Mouse (Mus musculus) brain, embryonic 14.5 days (tissue): ENCODE data around the gene Gnptab. TPM values are rescaled to one million over a fixed set of nuclear protein-coding genes. Genes with fewer than 3 reads are reported as not detected.

Source experiments
- DNase-seq: peaks from one replicate; pipeline ENCODE4 v3.0.0-alpha.2; 2011; ENCODE audit warnings: low read depth
- CTCF ChIP-seq: fragments of 200-500 bp; IDR thresholded peaks from 2 replicates; pipeline ENCODE4 v1.5.1; 2012; ENCODE audit warnings: inconsistent platforms, mild to moderate bottlenecking, moderate library complexity, borderline replicate concordance; ENCODE audit not compliant: insufficient read depth, insufficient read length; ENCODE audit errors: extremely low read depth
- POLR2A ChIP-seq: fragments of 200-500 bp; IDR thresholded peaks from 2 replicates; pipeline ENCODE4 v1.6.1; 2012; ENCODE audit warnings: mild to moderate bottlenecking, inconsistent platforms, borderline replicate concordance; ENCODE audit not compliant: poor library complexity, insufficient read depth, insufficient read length, severe bottlenecking; ENCODE audit errors: extremely low read depth
- polyA plus RNA-seq: library from polyadenylated mRNA; depleted of rRNA; stranded (reverse); fragments of >200 nt; gene quantifications from 2 replicates; pipeline ENCODE4 v1.2.3, GENCODE M21; 2012; rRNA removed

Gnptab gene
- polyA plus RNA-seq, 1 experiment: 41.4 TPM

DNA sequence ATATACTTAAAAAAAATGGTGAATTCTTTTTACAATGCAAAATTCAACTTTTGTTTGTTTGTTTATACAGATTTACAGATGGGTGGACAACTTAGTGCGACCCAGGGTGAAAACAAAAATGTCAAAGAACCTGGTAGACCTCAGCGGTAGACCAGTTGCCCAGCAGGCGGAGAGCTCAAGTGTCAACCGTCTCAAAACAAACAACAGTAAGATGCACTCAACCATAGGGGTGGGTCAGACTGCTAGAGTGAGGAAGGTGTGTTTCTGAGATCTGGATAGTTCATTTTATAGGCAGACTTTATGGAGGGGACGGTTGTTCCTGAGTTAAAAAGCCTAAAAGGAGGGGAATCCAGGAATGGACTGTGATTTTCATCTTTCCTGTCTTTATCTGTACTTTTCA is 109.7 kb downstream of the Gnptab start:
- no peak for DNase-seq
- TF ChIP-seq CTCF (no peak), POLR2A (no peak)

DNA sequence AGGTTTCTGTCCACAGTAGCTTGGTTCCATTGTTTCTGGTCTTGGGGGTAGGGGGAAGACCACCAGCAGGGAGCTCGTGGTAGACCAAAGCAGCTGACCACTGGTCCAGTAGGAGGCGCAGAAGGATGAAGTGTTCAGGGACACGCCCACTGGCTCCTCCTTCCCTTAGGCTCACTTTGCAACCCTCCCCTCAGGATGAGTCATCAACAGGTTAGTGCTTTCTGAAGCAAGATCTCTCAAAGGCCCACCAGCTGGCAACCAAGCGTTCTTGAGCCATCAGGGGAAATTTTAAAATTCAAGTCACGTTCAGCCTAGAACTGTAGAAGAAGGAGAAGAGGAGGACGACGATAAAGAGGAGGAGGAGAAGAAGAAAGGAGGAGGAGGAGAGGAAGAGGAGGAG is 112.7 kb downstream of the Gnptab start:
- no peak for DNase-seq

GRCm38 (mm10) chr10:88492658-88493057 is 113.7 kb downstream of the Gnptab start:
- TF ChIP-seq CTCF (no peak), POLR2A (no peak)
- DNase-seq: peak; percentile 9

More for the DNA sequence above, 112.7 kb downstream of the Gnptab start:
- TF ChIP-seq CTCF (no peak), POLR2A (no peak)

DNA sequence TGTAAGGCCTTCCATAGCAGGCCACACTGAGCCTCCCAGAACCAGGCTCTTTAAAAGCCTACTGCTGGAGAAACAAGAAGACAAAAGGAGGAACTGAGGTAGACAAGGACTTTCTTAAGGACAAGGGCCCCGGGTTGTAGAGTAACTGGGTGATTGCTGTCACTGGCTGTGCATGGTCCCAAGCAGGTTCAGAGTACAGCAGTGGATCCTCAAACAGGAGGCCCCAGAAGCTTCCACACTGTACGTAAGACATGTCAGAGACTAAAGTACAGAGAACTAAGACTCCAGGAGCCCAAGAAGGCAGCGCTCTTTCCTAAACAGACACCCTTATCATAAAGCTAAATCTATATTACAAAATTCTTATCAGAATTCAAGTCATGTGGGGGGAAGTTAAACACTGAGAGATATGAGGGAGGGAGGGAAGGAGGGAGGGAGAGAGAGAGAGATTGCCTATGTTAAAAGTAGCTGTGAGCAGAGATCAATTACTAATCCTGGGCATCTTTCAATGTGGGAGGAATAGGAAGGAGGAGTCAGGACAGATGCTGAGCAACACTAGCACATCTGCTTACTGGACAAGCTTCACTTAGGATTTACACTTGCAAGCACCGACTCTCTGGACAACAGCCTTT is 116.1 kb downstream of the Gnptab start:
- no peak for DNase-seq
- TF ChIP-seq POLR2A (no peak), CTCF (no peak)

Other genes starting within 250 kb of the Gnptab start
- 2.9 and 3.2 TPM in 2 replicates for gene Parpbp, start 232.2 kb upstream of the Gnptab start, polyA plus RNA-seq
- 17.8 and 29.6 TPM in 2 replicates for gene Nup37, start 232.1 kb upstream of the Gnptab start, polyA plus RNA-seq
- 19.5 and 20.1 TPM in 2 replicates for gene Washc3, start 178.0 kb upstream of the Gnptab start, polyA plus RNA-seq
- 0.45 and 0.57 TPM in 2 replicates for gene Dram1, start 52 bp upstream of the Gnptab start, polyA plus RNA-seq
- gene Sycp3, start 80.4 kb downstream of the Gnptab start, polyA plus RNA-seq: 0.23 TPM in 1 of 2 replicates, not detected in the other
- 5.1 and 6.0 TPM in 2 replicates for gene Chpt1, start 124.9 kb downstream of the Gnptab start, polyA plus RNA-seq
- gene Mybpc1, start 226.0 kb downstream of the Gnptab start, polyA plus RNA-seq: 3.1 and 6.4 TPM in 2 replicates